Mouse (Mus musculus) olfactory bulb, adult 2 months (tissue): ENCODE measurements around the gene Rbfox2. TPM values are rescaled to one million over a fixed set of nuclear protein-coding genes. Genes with fewer than 3 reads are reported as not detected.

ENCODE experiments used
- H3K27ac ChIP-seq: fragments of 200-500 bp; 2 replicates; pipeline ENCODE4 v1.5.1; 2012; ENCODE audit warnings: low read depth, low read length; ENCODE audit not compliant: insufficient read depth
- H3K4me1 ChIP-seq: fragments of 200-500 bp; 2 replicates; pipeline ENCODE4 v1.6.1; 2012; ENCODE audit warnings: low read length; ENCODE audit not compliant: control insufficient read depth, insufficient read depth
- H3K4me3 ChIP-seq: fragments of 200-500 bp; 2 replicates; pipeline ENCODE4 v1.5.1; 2012; ENCODE audit warnings: mild to moderate bottlenecking, low read depth, low read length, moderate library complexity; ENCODE audit not compliant: insufficient read depth
- CTCF ChIP-seq: fragments of 200-500 bp; IDR thresholded peaks from 2 replicates; pipeline ENCODE4 v1.5.1; 2012; ENCODE audit warnings: low read depth, mild to moderate bottlenecking, low read length, moderate library complexity; ENCODE audit not compliant: insufficient read depth
- POLR2A ChIP-seq: fragments of 200-500 bp; IDR thresholded peaks from 2 replicates; pipeline ENCODE4 v1.6.1; 2012; ENCODE audit warnings: mild to moderate bottlenecking, low read depth, low read length, moderate library complexity; ENCODE audit not compliant: insufficient read depth
- WGBS: fragments of 180-500 bp; shearing (Covaris S2); methylation state at CpG from one replicate; pipeline ENCODE4 v1.1.7; 2018; 5-methylcytosine and 5-hydroxymethylcytosine counted together
- polyA plus RNA-seq: library from polyadenylated mRNA; stranded (reverse); fragments of >200 nt; gene quantifications from 2 replicates; pipeline ENCODE4 v1.2.4, GENCODE M21; 2012; ENCODE audit warnings: low replicate concordance; ENCODE audit not compliant: missing spikeins, insufficient read depth, insufficient read length

Rbfox2 gene
- polyA plus RNA-seq, 1 experiment, result 46.1 TPM

DNA sequence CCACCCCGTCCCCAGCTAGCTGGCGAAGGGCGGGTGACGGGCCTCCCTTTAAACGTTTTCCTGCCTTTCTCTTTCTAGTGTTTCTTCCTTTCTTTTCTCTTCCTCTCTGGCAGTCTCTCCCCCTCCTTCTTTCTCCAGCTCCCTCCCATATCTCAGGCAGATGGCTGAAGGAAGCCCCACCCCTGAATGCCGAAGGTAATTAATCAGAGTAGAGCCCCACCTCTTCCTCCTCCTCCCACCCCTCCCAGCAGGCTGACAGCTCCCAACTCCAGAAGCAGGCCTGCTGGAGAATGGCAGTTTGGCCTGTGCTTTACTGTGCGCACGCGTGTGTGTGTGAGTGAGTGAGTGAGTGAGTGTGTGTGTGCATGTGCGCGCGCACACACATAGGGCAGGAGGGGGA is 153.2 kb downstream of the Rbfox2 start:
- H3K27ac ChIP-seq, result peak overlapping the region; percentile 93
- WGBS, result 5% methylated on average over 12 of the region's 12 CpGs
- H3K4me1 ChIP-seq, result peaks cover 32% of the 10 kb centered on the region
- TF ChIP-seq POLR2A, result no peak
- no peak for TF ChIP-seq CTCF
- H3K4me3 ChIP-seq, result peak overlapping the region; percentile 49

DNA sequence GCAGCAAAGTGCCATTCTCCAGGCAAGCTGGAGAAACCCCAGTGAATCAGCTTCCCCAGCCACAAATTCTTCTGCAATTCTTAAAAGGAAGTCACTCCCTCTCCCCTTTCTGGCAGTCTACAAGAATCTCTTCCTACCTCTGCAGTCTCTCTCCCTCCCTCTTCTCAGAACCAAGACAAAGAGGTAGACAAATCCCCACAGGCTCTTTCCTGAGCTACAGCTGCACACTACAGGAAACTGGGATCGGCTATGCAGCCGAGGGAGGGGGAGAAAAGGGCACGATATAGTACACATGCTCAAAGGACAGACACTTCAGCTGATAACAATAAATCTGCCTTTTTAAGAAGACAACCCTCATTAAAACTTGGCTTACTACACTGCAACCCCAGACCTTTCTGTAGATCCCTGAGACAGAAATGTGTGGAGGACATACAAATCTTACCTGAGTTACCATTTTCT is 153.7 kb downstream of the Rbfox2 start:
- peak overlapping the region; percentile 93 for H3K27ac ChIP-seq
- WGBS, result 0% methylated on average over 3 of the region's 3 CpGs
- TF ChIP-seq POLR2A (0 out of 2 replicates have a peak, but pooled peaks have one; percentile 6), CTCF (no peak)
- peak overlapping the region; percentile 49 for H3K4me3 ChIP-seq
- peaks cover 32% of the 10 kb centered on the region for H3K4me1 ChIP-seq

DNA sequence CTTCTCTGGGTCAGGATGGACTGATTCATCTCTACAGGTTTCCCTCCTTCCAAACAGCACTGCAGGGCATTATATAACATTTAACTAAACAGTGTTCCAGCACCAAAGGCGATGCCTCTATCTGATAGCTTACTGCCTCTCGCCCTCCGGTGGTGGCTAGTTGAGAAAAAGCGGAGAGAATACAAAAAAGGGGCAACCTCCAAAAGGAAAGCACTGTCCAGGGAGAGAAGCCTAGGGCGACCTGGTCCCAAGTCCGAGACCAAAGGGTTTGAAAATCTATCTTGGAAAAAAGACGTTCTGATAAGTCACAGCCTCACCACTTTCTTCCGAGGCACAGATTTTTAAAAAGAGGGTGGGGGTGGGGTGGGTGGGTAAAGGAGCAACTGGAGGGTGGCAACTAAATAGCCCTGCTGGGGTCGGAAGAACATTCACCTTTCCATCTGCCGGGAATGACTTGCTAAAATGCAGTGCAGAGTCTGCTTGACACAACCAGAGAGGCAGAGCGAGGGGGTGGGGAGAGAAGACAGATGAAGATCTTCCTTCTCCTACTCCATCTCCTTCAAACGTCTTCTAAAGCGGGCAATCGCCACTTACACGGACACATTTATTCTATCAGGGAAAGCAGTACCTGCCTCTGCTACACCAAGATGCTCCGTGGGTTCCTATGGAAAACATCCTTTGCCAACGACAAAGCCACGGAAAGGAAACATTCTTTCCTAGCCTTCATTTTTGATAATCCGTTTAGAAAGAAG is 154.3 kb downstream of the Rbfox2 start:
- H3K27ac ChIP-seq, result peak overlapping the region; percentile 93
- peaks cover 32% of the 10 kb centered on the region for H3K4me1 ChIP-seq
- WGBS, result 3% methylated on average over 19 of the region's 19 CpGs
- H3K4me3 ChIP-seq, result peak overlapping the region; percentile 49
- no peak for TF ChIP-seq CTCF
- no peak for TF ChIP-seq POLR2A

DNA sequence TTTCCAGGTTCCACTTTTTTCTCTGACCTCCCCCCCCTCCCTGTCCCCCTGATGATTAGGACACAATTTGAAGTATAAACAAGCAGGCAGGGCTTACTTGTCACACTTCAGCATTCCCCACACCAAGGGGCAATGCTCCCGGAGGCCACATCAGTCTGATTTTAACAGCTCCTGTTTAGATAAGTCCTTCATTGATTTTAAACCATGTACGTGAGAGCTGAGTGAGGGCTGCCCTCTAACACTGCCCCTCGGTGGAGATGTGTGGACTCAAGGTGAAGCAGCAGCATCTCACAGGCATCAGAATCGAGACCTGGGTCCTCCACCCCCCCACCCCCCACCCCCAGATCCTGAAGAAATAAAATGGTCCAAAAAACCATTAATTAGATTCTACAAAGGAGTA is 155.0 kb downstream of the Rbfox2 start:
- TF ChIP-seq POLR2A (no peak), CTCF (no peak)
- H3K27ac ChIP-seq, result peak overlapping the region; percentile 54; the same call in 1 of the 2 replicates
- WGBS, result 13% methylated on average over 4 of the region's 4 CpGs

DNA sequence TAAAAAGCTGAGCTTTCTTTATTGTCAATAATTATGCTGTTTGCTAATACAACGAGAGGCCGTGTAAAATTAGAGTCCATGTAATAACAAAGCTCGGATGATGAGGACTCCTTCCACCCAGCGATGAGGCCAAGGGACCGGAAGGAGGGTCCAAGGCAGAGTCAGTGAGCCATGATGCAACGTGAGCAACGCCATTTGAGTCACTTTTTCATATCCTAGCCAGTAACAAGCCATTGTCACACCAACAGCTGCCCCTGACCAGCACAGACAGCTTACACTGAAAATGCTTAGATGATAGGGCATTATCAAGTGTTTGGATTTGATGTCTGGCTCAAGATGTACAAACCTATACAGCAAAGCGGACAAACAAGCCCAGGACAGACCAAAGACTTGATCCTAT is 155.6 kb downstream of the Rbfox2 start:
- H3K27ac ChIP-seq, result peak overlapping the region; percentile 59; the same call in 1 of the 2 replicates
- TF ChIP-seq CTCF, result no peak
- TF ChIP-seq POLR2A, result no peak
- peak overlapping the region; percentile 16; the same call in 1 of the 2 replicates for H3K4me3 ChIP-seq
- 18% methylated on average over 8 of the region's 8 CpGs for WGBS
- H3K4me1 ChIP-seq, result peaks cover 34% of the 10 kb centered on the region

More for the DNA sequence above, 155.0 kb downstream of the Rbfox2 start:
- Histone ChIP-seq H3K4me1 (peaks cover 35% of the 10 kb centered on the region), H3K4me3 (peak overlapping the region; percentile 40)

DNA sequence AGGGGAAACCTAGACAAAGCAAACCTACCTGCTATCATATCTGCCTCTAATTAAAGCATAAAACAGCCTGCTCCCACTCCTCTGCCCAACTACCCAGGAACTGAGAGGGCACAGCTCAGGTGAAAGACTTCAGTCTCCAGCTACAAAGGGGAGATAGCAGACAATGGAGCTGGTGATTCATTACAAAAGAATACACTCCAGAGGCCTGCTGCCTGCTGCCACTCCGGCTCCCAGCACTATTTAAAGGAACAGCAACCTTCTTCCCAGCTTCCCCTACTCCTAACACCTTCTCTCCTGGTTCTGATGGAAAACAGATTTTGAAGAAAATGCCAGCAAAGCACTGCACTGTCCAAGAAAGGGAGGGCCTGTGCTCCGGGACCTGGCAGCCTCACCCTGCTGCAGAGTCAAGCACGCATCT is 156.4 kb downstream of the Rbfox2 start:
- peak overlapping the region; percentile 38 for H3K4me3 ChIP-seq
- TF ChIP-seq CTCF (no peak), POLR2A (no peak)
- peaks cover 34% of the 10 kb centered on the region for H3K4me1 ChIP-seq
- H3K27ac ChIP-seq, result peak overlapping the region; percentile 94
- WGBS, result 5% methylated on average over 3 of the region's 3 CpGs

DNA sequence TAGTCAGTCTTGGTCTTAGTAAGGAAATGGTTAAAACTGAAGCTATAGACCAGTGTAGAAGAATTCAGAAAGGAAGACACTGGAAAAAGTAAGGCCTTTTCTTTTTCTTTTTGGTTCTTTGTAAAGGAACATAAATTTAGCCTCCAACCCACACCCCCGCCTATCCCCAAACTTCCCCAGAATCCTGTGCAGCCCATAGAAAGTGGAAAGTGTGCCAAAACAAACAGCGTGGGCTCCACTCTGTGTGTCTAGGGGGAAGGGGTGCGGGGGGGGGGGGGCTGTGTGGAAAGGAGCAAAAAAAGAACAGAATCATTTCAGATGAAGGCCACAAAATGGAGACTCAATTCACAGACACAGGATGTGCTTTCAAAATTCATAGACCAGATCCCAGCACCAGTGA is 156.8 kb downstream of the Rbfox2 start:
- Histone ChIP-seq H3K4me1 (peaks cover 36% of the 10 kb centered on the region), H3K4me3 (no peak overlapping the region; the same call in 1 of the 2 replicates), H3K27ac (peak overlapping the region; percentile 94)
- 9% methylated on average over 3 of the region's 3 CpGs for WGBS
- TF ChIP-seq POLR2A (no peak), CTCF (no peak)

DNA sequence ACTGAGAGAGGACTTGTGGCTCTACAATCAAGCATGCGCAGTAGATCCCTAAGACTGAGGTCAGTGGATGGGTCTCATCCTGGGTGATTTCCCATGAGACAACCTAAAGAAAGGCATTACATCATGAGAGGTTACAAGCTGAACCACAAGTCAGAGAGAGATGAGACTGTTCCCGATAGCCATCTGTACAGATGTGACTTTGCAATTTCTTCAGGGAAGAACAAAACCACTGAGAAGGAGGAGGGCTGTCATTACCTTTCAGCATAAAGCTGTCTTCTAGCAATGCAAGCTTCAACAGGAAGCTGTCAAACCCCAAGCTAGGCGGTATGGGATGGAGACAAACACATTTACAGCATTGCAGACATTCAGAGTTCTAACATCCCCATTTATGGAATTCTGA is 157.3 kb downstream of the Rbfox2 start:
- Histone ChIP-seq H3K4me1 (peaks cover 37% of the 10 kb centered on the region), H3K4me3 (no peak overlapping the region), H3K27ac (peak overlapping the region; percentile 58; the same call in 1 of the 2 replicates)
- 47% methylated on average over 3 of the region's 3 CpGs for WGBS
- TF ChIP-seq POLR2A, result no peak
- TF ChIP-seq CTCF, result no peak

DNA sequence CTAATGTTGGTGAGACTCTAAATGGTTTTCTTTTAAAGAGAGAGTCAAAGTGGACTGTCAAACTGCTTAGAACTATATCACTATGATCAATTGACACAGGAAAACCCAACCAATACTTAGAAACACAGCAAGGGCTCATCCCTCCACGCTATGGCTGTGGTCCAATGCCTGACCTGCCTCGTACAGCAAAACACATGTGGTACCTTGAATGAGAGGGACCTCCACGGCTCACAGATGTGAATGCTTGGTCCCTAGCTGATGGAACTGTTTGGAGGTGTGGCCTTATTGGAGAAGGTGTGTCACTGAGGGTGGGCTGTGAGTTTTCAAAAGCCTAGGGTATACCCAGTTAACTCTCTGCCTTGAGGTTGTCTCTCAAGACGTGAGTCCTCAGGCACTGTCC is 159.9 kb downstream of the Rbfox2 start:
- TF ChIP-seq CTCF, result no peak
- no peak for TF ChIP-seq POLR2A
- no peak overlapping the region for H3K27ac ChIP-seq
- no peak overlapping the region for H3K4me3 ChIP-seq
- H3K4me1 ChIP-seq, result peaks cover 30% of the 10 kb centered on the region
- 78% methylated on average over 4 of the region's 4 CpGs for WGBS
